Mouse (Mus musculus): Measurements from ENCODE around the gene Gm43738.
"Not testable (repeated sequence)": the region's sequence is repeated elsewhere in the genome, so short reads cannot be mapped to it uniquely, and the experiment has no call there.

Gm43738 gene

GRCm38 (mm10) chr3:89101812-89102494, 1.1 kb upstream of the Gm43738 start, which contains the start of gene Fdps:
Gene Fdps, minus strand, starts transcription at chr3:89101959.
- DNase-seq, result peak; percentile 92 to 97

GRCm38 (mm10) chr3:89101459-89101811, 536 bp upstream of the Gm43738 start:
- DNase-seq, result no peak

- no peak for DNase-seq
These were observed 6.9 kb downstream of the Gm43738 start for GRCm38 (mm10) chr3:89094021-89094420.

- peak; percentile 37 to 47 for DNase-seq
These were observed 7.7 kb downstream of the Gm43738 start, which contains the start of gene Rusc1 for GRCm38 (mm10) chr3:89093175-89093574. Gene Rusc1, minus strand, starts transcription at chr3:89093311.

- DNase-seq, result no peak
These were observed 8.3 kb downstream of the Gm43738 start for GRCm38 (mm10) chr3:89092509-89093090.

GRCm38 (mm10) chr3:89091811-89092508, 8.9 kb downstream of the Gm43738 start:
- no peak for DNase-seq

GRCm38 (mm10) chr3:89090694-89091655, 9.9 kb downstream of the Gm43738 start:
- peak; percentile 69 to 74 for DNase-seq

- peak; percentile 81 to 84 for DNase-seq
These were observed 10.9 kb downstream of the Gm43738 start for GRCm38 (mm10) chr3:89089882-89090591.

GRCm38 (mm10) chr3:89088974-89089373, 11.9 kb downstream of the Gm43738 start:
- peak in 1 of 2 experiments; percentile 22 for DNase-seq

GRCm38 (mm10) chr3:89087338-89088110, 13.4 kb downstream of the Gm43738 start:
- DNase-seq, result peak; percentile 56 to 72

- DNase-seq, result no peak
These were observed 16.2 kb downstream of the Gm43738 start for GRCm38 (mm10) chr3:89084654-89085190.

- DNase-seq, result no peak
These were observed 16.8 kb downstream of the Gm43738 start for GRCm38 (mm10) chr3:89084133-89084532.

GRCm38 (mm10) chr3:89082287-89082686, 18.6 kb downstream of the Gm43738 start:
- not testable (repeated sequence) for DNase-seq

- DNase-seq, result no peak
These were observed 23.5 kb downstream of the Gm43738 start for GRCm38 (mm10) chr3:89077383-89077782.

- no peak for DNase-seq
These were observed 33.6 kb downstream of the Gm43738 start for GRCm38 (mm10) chr3:89067265-89067664.

- no peak for DNase-seq
These were observed 39.2 kb downstream of the Gm43738 start for GRCm38 (mm10) chr3:89061696-89062095.

- DNase-seq, result peak in 1 of 2 experiments; percentile 10
These were observed 42.1 kb downstream of the Gm43738 start for GRCm38 (mm10) chr3:89058783-89059182.

GRCm38 (mm10) chr3:89058361-89058760, 42.5 kb downstream of the Gm43738 start:
- DNase-seq, result no peak

GRCm38 (mm10) chr3:89043359-89043758, 57.5 kb downstream of the Gm43738 start:
- DNase-seq, result no peak

All from thymus, adult 18-20 months (tissue).